Mouse (Mus musculus): ENCODE measurements around the gene Gpr179.
"Not testable (repeated sequence)": the region's sequence is repeated elsewhere in the genome, so short reads cannot be mapped to it uniquely, and the experiment has no call there.

Gpr179 gene

GRCm38 (mm10) chr11:97357663-97358062 is 5.8 kb upstream of the Gpr179 start:
- not testable (repeated sequence) for ATAC-seq (ENCODE audit: insufficient number of reproducible peaks, low FRiP score, low TSS enrichment)

- no peak for ATAC-seq (ENCODE audit: insufficient number of reproducible peaks, low FRiP score, low TSS enrichment)
These were observed 3.4 kb upstream of the Gpr179 start for GRCm38 (mm10) chr11:97355247-97355646.

- ATAC-seq (ENCODE audit: insufficient number of reproducible peaks, low FRiP score, low TSS enrichment) = no peak
These were observed 2.8 kb upstream of the Gpr179 start for GRCm38 (mm10) chr11:97354646-97355045.

GRCm38 (mm10) chr11:97352935-97353597 is 1.2 kb upstream of the Gpr179 start:
- ATAC-seq (ENCODE audit: insufficient number of reproducible peaks, low FRiP score, low TSS enrichment) = no peak

- ATAC-seq (ENCODE audit: insufficient number of reproducible peaks, low FRiP score, low TSS enrichment) = no peak
These were observed 1.8 kb downstream of the Gpr179 start for GRCm38 (mm10) chr11:97350035-97350434.

GRCm38 (mm10) chr11:97347291-97347690 is 4.6 kb downstream of the Gpr179 start:
- ATAC-seq (ENCODE audit: insufficient number of reproducible peaks, low FRiP score, low TSS enrichment) = no peak

- peak; percentile 31; the same call in 1 of the 2 replicates for ATAC-seq (ENCODE audit: insufficient number of reproducible peaks, low FRiP score, low TSS enrichment)
These were observed 5.5 kb downstream of the Gpr179 start for GRCm38 (mm10) chr11:97346383-97346782.

GRCm38 (mm10) chr11:97345446-97345845 is 6.4 kb downstream of the Gpr179 start:
- ATAC-seq (ENCODE audit: insufficient number of reproducible peaks, low FRiP score, low TSS enrichment) = no peak

GRCm38 (mm10) chr11:97343619-97344018 is 8.3 kb downstream of the Gpr179 start:
- no peak for ATAC-seq (ENCODE audit: insufficient number of reproducible peaks, low FRiP score, low TSS enrichment)

GRCm38 (mm10) chr11:97343175-97343574 is 8.7 kb downstream of the Gpr179 start:
- no peak for ATAC-seq (ENCODE audit: insufficient number of reproducible peaks, low FRiP score, low TSS enrichment)

- ATAC-seq (ENCODE audit: insufficient number of reproducible peaks, low FRiP score, low TSS enrichment) = 0 out of 2 replicates have a peak, but pooled peaks have one; percentile 26
These were observed 12.9 kb downstream of the Gpr179 start for GRCm38 (mm10) chr11:97338977-97339315.

GRCm38 (mm10) chr11:97338302-97338976 is 13.4 kb downstream of the Gpr179 start:
- ATAC-seq (ENCODE audit: insufficient number of reproducible peaks, low FRiP score, low TSS enrichment) = no peak

- no peak for ATAC-seq (ENCODE audit: insufficient number of reproducible peaks, low FRiP score, low TSS enrichment)
These were observed 14.5 kb downstream of the Gpr179 start for GRCm38 (mm10) chr11:97337363-97337762.

GRCm38 (mm10) chr11:97336751-97337345 is 15.0 kb downstream of the Gpr179 start:
- ATAC-seq (ENCODE audit: insufficient number of reproducible peaks, low FRiP score, low TSS enrichment) = no peak

- no peak for ATAC-seq (ENCODE audit: insufficient number of reproducible peaks, low FRiP score, low TSS enrichment)
These were observed 15.6 kb downstream of the Gpr179 start for GRCm38 (mm10) chr11:97336238-97336637.

- no peak for ATAC-seq (ENCODE audit: insufficient number of reproducible peaks, low FRiP score, low TSS enrichment)
These were observed 17.5 kb downstream of the Gpr179 start for GRCm38 (mm10) chr11:97334400-97334799.

- no peak for ATAC-seq (ENCODE audit: insufficient number of reproducible peaks, low FRiP score, low TSS enrichment)
These were observed 18.0 kb downstream of the Gpr179 start for GRCm38 (mm10) chr11:97333896-97334295.

GRCm38 (mm10) chr11:97333044-97333443 is 18.8 kb downstream of the Gpr179 start:
- no peak for ATAC-seq (ENCODE audit: insufficient number of reproducible peaks, low FRiP score, low TSS enrichment)

GRCm38 (mm10) chr11:97331231-97332190 is 20.4 kb downstream of the Gpr179 start:
- no peak for ATAC-seq (ENCODE audit: insufficient number of reproducible peaks, low FRiP score, low TSS enrichment)

- ATAC-seq (ENCODE audit: insufficient number of reproducible peaks, low FRiP score, low TSS enrichment) = no peak
These were observed 21.6 kb downstream of the Gpr179 start for GRCm38 (mm10) chr11:97330315-97330714.
